Mouse (Mus musculus): Measurements from ENCODE around the gene Enoph1.

Enoph1 gene

DNA sequence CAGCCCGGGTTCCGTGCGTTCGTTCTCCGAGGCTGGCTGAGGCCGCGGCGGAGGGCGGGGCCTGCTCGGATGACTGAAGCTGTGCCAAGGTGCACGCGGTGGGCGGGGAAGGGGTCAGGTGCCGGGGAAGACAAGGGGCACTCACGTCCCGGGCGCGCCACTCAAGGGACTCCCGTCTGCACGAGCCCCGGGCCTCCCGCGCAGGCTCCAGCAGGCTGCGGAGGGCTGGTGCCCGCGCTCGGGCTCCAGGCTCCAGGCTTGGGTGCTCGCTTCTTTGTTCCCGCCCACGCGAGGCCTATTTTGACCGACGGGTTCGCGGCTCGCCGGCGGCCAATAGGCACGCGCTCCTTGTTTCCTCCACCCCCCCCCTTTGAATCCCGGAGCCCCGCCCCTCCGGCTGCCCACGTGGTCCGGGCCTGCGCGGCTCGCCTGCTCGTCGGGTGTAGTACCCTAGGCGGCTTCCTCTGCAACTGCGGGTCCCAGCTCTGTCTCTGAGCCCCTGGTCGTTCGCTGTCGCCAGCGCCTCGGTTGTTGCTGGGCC lies at the start of gene Enoph1, which contains the start of gene Hnrnpdl:
Enoph1 (plus strand) TSS at position 384 of the 541 bp plus-strand sequence.
Hnrnpdl (minus strand) TSS at position 63 of the 541 bp plus-strand sequence.
- DNase-seq, result peak; percentile 97

DNA sequence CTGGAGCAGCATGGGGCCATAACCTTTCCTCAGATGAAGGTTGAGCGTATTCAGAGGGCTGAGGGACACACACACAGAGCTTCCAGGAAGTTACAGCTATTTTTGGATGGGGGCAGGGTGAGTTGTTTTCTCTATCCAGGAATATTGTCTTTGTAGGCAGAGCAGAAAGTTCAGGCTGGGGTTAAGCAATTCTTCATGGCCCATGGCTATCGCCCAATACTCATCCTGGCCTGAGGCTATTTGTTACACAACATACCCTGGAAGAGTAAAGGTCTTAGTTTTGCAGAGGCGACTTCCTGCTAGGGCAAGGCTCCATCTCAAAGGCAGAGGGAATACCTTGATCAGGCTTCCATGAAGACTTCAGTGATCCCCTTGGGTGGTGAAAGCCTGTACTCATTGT lies 45.6 kb upstream of the Enoph1 start:
- no peak for DNase-seq

DNA sequence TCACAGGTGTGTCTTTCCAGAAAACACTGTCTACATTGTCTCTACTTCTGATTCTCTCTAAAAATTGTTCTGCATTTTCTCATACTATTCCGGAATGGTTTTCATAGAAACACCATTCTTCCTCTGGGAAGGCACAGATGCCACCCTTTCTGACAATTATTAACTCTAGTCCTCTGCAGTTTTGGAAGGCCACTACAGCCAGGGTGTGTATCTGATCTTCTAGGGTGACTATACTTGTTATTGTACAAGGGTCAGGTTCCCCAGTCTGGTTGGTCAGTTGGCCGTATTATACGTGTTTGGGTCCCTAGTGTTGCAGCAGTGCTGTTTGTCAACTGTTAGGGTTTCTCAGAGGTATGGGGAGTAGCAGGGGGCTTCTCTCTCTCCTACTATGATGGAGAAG lies 45.1 kb upstream of the Enoph1 start:
- DNase-seq, result no peak

DNA sequence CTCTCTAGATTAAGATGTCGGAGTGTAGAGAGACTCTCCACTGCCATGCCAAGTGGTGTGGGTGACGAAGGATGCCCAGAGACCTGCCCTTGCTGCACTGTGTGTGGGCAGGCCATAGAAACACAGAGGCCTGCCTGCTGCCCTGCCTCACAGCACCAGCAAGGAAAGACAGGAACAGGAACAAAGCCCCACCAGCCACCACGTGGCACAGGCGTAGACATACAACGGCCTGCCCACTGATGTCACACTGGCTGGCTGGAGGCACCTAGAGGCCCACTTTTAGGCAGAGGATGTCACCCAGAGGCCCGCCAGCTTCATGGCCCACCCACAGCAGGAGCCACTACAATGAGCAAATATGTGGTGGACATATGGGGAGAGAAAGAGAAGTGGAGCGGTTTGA lies 39.7 kb upstream of the Enoph1 start:
- DNase-seq, result no peak

DNA sequence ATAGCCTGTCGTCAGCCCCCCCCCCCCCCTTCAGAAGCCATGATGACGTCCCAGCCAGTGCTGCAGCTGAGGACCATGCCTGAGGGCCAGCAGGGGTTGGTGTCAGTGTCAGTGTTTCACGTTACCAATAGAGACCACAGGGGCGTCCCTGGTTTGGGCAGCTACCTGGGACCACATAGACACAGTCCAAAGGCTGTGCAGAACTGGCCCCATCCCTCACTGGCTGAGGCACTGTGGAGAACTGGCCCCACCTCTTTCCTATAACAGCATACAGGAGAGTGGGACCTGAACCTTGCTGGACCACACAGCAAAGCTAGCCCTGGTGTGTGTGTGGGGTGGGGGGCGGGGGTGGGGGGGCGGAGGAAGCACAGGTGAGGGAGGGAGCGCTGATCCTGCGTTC lies 39.3 kb upstream of the Enoph1 start:
- DNase-seq, result no peak

DNA sequence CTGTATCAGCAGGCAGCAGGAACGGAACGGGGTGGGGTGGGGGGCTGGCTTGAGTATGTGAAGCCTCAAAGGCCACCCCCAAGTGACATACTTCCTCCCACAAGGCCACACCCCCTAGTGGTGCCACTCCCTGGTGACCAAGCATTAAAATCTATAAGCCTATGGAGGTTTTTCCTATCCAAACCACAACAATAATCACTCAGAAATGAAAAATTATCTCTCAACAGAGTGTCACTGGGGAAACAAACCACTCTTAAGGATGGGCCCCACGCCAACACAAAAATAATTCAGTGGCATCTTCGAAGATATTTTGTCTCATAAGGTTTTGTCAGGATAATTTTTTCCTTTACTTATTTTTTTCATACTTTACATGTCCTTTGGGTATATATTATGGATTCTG lies 35.9 kb upstream of the Enoph1 start:
- DNase-seq, result no peak

DNA sequence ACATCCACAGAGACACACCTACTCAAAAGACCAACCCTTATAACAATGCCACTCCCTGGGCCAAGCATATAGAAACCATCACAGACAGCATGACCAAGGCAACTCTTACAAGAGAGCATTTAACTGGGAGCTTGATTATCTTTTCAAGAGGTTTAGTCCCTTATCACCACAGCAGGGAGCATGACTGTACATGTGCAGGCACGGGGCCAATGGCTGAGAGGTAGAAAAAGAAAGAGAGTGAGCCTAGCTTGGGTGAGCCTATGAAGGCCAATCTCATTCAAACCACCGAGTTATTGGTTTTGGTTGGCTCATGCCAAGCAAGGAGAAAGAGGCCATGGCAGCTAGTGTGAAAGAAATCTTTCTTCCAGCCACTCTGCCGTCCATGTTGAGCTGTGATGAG lies 34.4 kb upstream of the Enoph1 start:
- DNase-seq, result no peak

DNA sequence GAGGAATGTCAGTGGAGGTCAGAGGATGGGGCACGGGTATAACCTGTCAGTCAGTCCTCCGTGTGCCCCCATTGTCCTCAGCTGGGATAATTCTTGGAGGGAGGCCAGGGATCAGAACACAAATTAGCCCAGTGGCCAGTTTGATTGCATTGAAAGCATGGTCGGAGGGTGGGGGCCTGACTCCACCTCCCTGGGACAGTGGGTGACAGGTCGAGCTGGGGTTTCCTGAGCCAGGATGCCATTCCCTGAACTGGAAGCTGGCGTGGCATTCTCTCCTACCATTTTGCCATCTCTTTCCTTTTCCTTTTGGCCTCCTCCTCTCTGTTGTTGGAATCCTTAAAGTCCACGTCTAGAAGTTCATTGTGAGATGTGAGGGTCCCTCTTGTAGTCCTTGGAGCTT lies 33.9 kb upstream of the Enoph1 start:
- no peak for DNase-seq

DNA sequence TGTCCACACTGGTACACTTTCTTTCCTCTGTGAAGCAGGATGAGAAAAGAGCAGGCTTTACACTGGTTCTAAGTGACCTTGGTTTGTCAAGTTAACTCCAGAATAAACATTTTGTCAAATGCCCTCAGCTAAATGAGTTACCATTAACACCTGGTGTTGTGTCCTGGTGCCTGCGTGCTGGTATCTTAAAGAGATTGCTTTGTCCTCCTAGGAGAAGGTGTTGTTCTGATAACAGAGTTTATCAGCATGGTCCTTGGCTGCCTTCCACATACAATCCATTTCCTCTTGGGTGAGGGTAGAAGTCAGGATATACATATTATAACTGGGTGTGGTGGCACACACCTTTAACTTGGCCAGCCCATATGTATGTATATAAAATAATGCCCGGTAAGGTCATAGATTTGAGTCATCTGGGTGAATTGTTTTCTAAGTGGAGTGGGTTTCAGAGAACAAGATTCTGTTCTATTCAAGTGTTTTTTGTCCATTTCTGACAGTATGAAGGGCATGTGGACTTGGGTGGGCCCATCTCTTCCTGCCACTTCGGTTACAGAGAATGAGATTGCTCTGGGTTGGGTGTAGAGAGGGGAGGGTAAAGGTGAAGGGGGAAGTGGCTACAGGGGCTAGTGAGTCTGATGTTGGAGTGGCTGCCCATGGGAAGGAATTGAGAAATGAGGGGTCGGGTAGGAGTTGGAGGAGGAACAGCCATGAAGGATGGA lies 33.3 kb upstream of the Enoph1 start:
- DNase-seq, result no peak

DNA sequence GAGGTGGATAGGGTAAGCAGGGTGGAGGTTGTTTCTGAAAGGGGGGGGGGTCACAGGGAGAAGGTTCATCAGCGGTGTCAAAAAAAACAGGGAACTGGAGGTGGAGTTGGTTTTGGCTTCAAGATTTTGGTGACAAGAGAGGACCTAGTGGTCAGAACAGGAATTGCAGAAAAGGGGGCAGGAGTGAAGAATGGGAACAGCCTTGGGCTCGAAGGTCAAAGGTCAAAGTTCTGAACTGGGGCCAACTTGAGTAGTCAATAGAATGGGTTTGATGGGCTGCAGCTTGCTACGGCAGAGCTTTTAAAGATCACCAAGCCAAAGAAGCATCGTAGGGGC lies 32.8 kb upstream of the Enoph1 start:
- no peak for DNase-seq

DNA sequence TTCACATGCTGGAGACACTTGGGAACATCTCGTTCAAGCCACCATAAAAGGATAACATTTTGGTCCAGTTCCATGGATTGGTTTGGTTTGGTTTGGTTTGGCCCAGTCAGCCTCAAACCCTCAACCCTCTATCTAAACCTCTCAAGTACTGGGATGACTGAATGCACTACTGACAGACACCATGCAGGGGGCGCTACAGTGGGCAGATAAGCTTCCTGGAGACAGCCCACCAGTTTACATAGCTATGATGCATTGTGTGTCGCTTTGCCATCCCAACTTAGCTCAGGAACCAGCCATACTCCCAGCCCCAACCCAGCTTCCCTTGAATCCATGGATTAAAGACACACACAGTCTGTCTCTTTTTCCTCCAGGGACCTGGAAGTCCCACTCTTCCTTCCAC lies 31.3 kb upstream of the Enoph1 start:
- DNase-seq, result no peak

DNA sequence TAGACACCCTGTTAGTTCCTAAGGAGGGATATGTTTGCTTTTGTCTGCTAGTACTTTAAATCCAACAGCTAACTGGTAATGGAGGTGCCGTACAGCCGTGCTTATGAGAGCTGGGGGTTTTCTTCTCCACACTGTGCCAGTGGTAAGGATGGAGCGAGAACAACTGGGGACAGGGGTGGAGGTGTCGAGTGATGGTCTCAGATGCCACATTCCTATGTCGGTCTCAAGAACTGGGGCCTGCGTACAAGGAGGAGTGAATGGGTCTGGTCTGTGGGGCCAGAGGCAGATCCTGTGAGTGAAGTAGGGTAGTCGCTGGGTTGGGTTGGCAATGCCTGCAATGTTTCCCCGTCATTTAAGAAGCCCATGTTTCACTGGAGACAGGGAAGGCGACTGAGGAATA lies 27.2 kb upstream of the Enoph1 start:
- no peak for DNase-seq

DNA sequence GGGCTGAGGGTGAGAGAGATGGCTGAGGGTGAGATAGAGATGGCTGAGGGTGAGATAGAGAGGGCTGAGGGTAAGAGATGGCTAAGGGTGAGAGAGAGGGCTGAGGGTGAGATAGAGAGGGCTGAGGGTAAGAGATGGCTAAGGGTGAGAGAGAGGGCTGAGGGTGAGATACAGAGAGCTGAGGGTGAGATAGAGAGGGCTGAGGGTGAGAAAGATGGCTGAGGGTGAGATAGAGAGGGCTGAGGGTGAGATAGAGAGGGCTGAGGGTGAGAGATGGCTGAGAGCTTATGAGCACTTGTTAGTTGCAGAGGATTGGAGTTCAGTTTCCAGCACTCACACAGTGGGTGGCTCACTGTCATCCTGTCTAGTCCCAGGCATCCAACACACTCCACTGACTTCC lies 19.7 kb upstream of the Enoph1 start:
- DNase-seq, result no peak

DNA sequence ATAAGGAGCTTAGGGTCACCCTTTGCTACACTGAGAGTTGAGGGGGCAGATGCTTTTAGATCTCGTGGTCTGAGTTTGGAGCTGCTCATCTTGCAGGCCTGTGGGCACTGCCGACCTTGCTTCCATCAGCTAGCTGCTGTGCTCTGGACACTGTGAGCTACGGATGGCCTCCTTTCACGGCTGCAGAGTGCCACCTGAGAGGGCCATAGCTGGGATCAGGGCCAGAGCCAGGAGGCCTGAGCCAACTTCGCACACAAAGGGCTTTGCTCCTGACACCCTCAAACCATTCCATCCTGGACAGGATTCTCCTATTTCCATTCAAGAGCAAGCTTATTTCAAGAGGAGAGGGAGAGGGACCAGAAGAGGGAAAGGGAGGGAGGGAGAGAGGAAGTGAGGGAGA lies 15.4 kb upstream of the Enoph1 start:
- peak; percentile 69 to 72 for DNase-seq

DNA sequence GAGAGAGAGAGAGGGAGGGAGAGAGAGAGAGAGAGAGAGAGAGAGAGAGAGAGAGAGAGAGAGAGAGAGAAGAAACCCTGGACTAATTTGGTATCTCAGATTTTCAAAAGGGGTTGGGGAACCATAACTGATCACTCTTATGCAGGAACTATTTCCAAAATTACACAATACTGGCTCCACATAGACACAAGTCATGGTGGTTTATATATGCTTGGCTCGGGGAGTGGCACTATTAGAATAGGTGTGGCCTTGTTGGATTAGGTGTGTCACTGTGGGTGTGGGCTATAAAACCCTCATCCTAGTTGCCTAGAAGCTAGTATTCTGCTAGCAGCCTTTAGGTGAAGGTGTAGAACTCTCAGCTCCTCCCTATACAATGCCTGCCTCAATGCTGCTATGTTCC lies 14.9 kb upstream of the Enoph1 start:
- no peak for DNase-seq

DNA sequence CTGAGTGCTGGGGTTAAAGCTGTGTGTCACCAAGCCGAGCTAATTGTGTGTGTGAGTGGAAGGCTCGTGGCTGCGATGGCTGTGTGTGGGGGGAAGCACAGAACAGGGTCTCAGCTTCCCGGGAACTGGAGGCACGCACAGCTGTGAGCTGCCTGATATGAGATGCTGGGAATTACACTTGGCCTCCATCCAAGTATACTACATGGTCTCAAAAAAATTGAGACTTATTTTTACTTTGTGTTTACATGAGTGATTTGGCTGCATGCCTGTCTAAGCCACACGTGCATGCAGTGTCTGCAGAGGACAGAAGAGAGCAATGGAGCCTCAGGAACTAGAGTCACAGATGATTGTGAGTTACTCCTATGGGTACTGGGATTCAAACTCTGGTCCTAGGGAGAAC lies 9.7 kb upstream of the Enoph1 start:
- DNase-seq, result peak; percentile 28 to 32

DNA sequence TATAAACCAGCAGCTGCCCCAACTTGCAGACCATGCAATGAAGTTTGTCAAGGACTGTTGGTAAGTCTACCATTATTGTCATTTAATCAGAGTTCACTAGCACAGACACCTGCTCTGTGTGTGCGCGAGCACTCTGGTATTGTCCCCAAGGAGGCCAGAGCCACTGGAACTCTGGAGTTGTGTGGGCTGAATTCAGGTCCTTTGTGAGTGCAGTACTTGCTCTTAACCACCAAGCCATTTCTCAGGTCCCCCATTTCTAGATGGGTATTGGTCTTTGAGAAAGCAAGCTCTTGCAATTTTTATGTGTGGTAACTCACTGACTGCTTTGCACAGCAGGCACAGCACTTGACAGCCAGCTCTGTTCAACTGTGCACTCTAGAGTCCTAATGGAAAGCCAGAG lies 7.7 kb upstream of the Enoph1 start:
- peak in 1 of 2 experiments; percentile 10 for DNase-seq

DNA sequence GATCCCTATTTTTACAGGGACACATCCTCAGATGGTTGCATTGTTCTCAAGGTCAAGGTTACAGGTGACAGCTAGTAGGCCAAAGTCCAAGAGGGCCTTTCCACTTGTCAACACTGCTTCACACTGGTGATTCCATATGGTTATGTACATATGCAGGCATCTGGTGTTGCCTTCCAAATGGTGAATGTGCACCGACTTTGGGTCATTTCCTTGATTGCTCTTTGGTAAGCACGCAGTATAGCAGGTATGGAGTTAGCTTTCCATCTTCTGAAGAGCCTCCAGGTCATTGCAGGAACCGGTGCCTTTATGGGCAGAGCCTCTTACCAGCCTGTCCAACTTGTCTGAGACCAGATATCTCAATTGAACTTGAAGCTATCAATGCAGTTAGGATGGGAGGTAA lies 7.1 kb upstream of the Enoph1 start:
- DNase-seq, result peak in 1 of 2 experiments; percentile 13

DNA sequence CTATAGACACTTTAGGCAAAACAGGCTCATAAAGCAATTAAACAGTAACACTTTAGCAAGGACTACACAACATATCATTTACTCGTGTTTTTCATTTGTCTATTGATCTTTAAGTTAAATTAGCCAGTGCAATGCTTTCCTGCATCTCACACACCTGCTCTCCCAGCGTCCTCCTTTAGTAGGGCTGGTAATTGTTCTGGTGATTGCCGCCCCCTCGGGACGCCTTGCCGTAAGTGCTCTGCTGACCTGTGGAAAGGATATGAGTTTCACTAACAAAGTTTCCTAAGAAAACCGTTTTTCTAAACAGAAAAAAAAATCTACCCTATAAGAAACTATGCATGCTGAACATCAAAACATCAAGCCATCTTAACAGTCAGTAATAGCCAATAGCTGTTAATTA lies 3.8 kb upstream of the Enoph1 start:
- DNase-seq, result peak; percentile 40 to 47

DNA sequence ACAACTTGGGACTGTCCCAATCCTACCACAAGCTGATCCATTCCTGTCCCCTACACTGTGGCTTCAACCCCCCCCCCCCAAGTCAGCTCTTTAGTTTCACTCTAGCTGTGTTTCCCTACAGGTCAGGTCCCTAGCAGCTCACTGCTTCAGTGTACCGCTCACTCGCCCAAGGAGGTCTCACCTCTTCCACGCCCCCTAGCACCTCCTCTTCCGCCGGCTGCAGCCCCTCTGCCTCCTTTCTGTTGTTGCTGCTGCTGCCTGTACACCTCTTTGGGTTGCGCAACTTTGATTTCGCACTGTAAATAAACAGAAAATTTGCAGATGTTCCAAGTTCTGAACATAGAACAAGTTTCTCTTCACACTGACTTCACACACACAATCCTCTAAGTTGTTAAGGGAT lies 3.1 kb upstream of the Enoph1 start:
- DNase-seq, result peak; percentile 31 to 33

DNA sequence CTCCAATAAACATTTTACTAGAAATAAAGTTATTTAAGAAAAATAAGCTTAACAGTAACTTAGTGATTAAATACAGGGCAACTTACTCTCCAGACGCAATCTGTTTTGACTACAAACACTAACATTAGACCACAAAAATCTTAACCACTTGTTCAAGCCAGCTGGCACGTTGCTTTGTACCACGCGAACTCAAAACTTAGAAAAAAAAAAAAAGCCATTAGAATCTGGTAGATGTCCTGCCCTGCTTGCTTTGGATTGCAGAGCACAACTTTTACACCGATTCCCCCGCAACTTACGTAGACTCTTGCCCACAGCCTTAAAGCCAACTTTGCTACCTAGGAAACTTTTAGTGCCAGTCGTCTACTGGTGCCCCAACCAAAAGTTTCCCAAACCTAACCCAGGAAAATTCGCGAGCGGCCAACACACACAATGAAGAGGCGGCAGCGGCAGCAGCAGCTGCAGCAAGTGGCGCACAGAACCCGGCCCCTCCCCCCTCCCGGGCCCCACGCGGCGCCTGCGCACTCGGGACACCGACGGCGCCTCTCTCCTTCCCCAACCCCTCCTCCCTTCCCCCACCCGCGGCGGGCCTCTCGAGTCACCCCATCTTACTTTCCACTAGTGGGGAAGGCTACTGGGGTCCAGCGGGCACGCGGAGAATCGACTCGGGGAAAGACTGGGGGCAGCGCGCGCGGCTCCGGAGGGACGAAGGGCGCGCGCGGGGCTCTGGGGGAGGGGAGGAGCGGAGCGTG lies 1.6 kb upstream of the Enoph1 start:
- DNase-seq, result peak; percentile 97

DNA sequence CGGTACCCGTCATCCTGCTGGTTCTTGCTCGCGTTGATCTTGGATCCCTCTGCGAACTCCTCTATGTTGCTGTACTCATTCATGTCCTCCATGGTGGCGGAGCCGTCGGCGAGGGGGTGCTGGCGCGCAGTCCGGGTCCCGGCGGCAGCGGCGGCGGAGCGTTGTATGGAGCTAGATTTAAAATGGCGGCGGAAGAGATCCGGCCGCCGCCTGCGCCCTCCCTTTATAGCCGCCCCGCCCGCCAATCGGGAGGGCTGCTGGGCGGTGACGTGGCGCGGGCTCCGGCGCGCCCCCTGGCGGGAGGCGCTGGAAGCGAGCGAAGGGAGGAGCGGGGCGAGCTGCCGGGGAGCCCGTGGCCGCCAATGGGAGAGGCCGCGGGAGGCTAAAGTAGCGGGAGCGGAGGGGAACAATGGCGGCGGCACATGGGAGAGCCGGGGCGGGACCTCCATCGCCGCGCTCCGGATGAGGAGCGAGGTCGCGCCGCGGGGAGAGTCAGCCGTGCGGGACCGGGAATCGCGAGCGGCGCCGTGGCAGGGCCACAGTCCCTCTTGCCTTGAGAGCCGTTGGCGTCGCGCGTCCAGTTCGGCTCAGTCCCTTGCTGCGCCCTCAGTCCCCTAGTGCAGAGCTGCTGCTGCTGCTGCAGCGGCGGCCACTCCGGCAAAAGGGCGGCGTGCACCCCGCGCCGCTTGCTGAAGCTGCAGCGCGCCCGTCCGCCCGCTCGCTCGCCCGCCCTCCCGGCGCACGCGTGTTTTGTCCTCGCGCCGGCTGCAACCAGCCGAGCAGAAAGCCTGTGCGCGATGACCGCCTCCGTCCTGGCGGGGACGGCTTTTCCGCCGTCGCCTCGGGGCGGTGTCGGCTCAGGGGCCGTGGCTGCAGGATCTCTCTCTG lies 827 bp upstream of the Enoph1 start:
- peak; percentile 99 for DNase-seq

DNA sequence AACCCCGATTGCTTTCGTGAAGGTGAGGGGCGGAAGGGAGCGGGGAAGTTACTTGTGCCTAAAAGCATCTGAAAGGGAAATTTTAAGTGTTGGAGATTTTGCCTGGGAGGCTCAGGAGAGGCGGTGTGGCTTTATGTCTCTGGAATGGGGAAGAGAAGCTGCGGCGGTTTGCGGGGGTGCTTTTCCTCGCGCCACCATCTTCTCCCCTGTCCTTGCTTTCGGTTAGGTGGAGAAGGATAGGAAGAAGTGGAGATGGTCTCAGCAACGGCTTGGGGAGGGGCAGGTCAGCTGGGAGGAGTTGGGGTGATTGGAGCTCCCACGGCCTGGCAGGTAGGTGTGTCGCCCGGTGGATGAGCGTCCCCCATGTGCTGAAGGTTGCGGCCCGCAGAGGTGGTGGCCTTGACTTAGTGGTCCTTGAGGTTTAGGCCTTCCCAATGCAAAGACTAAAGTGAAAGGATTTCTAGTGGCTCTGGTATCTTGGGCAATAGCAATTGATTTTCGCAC lies 548 bp downstream of the Enoph1 start:
- peak; percentile 53 to 62 for DNase-seq
